Mouse (Mus musculus) urinary bladder, adult 2 months (tissue): Measurements from ENCODE around the gene Sema6c. TPM values are rescaled to one million over a fixed set of nuclear protein-coding genes. Genes with fewer than 3 reads are reported as not detected.
"Not testable (repeated sequence)": the region's sequence is repeated elsewhere in the genome, so short reads cannot be mapped to it uniquely, and the experiment has no call there.

Source experiments
- DNase-seq: peaks from one replicate; pipeline ENCODE4 v3.0.0; 2022; ENCODE audit warnings: low spot score
- polyA plus RNA-seq: library from polyadenylated mRNA; depleted of rRNA; stranded (reverse); fragments of >200 nt; gene quantifications from 2 replicates; pipeline ENCODE4 v1.2.3, GENCODE M21; 2012; rRNA removed

The Sema6c gene
- polyA plus RNA-seq, result 4.2 and 5.8 TPM in 2 replicates

DNA sequence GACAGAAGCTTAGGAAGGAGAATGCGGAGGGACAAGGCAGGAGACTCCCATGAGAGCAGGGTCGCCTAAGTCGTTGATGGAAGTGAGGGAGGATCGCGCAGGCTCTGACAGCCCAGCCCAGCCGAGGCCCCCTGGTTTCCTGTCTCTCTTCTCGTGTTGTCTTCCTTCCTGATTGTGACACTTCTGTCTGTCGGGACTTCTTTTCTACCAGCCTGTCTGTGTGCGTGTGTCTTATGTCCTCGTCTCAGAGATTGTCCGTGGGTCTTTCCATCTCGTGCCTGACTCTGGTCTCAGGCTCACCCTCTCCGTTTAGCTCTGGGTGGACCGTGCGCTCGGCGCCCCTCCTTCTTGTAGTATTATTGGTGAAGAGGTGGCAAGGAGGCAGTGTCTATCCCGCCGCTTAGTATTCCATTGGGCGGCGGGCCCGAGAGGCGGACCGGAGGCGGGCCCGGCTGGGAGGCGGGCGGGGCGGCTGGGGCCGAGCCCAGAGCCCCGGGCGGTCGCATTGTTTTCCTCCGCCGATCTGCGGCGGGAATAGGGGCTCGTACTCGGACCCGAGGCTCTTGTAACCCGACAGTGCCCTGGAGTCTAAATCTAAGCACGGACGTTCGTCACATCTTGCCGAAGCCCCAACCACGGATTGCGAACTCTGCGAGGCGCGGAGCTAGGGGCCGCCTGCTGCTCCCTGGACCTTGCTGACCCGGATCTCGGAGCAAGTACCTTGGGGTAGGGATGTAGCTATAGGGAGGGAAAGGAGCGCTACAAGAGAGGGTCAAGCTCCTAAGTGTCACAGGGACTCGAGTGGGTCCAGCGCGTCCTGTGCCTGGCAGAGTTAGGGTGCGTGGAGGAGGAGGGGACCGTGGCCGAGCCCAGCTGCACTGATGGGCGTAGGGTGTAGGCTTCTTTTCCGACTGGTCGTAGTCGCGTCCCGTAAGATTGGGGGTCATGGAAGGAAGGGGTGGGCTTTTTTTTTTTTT lies at the start of gene Sema6c:
Gene Sema6c, plus strand, starts transcription at position 471 of the 977 bp plus-strand sequence.
- DNase-seq, result peak; percentile 74

DNA sequence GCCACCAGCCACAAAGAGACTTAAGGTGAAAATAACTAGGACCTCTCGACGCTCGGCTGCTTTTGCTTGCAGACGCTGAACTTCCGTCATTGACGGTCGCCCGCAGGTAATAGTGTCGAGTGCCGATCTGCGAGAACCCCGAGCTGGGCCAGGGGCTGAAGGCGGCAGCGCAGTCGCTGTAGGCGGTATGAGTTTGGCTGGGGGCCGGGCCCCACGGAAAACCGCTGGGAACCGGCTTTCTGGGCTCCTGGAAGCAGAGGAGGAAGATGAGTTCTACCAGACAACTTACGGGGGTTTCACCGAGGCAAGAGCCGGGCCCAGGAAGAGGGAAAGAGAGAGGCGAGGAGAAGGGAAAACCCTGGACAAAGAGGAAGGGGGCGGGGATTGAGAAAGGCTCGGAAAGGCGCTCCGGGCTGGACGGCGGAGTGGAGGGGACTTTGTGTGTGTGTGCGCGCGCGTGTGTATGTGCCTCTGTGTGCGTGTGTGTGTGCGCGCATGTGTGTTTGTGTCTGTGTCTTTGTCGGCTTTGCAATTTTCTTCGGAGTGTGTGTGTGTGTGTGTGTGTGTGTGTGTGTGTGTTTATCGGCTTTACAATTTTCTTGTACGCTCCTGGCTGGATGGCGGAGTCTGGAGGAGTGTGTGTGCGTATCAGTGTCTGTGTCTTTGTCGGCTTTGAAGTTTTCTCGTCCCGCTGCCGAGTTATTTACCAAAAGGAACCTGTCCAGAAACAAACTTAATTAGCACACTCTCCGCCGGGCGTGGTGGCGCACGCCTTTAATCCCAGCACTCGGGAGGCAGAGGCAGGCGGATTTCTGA lies 49.1 kb upstream of the Sema6c start, which contains the start of gene Vps72:
Gene Vps72, plus strand, starts transcription at position 112 of the 816 bp plus-strand sequence.
- peak; percentile 82 for DNase-seq

DNA sequence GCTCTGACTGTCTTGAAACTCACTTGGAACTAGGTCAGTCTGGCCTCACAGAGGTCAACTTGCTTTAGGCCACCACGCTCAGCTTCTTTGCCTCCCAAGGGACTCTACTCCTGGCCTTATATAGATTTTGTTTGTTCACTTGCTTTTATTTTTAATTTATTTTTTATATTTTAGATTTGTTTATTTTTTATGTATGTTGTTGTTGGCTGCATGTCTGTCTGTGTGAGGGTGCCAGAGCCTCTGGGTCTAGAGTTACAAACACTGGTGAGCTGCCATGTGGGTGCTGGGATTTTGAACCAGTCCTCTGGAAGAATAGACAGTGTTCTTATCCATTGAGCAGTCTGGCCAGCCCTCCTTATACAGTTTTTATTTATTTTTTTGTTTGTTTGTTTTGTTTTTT lies 47.5 kb upstream of the Sema6c start:
- no peak for DNase-seq

DNA sequence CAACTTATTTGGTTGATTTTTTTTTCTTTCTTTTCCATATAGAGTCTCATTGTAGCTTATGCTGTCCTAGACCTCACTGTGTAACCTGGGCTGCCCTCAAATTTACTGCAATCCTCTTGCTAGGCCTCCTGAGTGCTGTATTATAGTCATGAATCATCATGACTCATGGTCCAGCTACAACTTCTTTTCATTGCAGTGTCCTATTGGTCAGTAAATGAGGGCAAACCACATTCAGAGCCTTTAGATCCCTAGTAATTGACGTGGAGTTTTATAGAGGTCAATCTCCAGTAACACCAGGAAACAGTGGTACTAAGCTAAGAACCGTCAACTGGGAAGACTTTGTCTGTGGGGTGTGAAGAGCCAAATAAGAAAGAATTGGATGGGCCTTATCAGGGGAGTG lies 42.5 kb upstream of the Sema6c start:
- DNase-seq, result no peak

DNA sequence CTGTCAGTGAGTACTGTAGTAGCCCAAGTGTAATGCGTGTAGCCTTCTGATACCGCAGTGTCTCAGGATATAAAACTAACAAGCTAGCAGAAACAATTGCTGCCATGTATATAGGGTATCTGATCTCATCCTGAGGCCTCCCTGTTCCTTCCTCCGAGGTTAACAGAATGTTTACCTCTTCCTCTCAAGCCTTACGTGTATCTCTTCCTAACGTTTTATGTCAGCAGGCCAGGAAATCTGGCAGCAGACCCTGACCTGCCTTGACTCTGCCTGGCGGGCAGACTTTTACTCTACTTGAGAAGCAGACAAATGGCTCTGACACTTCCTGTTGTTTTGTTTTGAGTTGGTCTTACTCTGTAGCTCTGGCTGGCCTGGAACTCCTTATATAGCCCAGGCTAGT lies 38.7 kb upstream of the Sema6c start:
- no peak for DNase-seq

DNA sequence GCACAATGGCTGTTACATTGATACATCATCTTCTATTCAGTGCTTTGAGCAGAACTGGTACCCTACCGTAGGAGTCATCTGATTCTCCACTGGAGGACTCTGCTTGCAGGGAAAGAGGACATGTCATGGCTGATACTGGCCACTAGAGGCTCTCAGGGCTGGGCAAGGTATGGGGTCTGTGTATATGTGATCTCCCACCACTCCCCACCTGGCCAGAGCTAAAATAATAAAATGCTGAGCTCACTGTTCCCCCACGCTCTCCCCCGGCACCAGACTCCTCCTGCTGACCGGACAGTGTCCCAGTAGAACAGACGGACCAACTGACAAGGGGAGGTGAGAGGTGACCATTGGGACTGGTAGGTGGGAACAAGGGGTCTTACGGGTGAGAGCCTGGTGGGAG lies 36.0 kb upstream of the Sema6c start, which contains the start of gene Tmod4:
Gene Tmod4, plus strand, starts transcription at position 231 of the 400 bp plus-strand sequence.
- no peak for DNase-seq

DNA sequence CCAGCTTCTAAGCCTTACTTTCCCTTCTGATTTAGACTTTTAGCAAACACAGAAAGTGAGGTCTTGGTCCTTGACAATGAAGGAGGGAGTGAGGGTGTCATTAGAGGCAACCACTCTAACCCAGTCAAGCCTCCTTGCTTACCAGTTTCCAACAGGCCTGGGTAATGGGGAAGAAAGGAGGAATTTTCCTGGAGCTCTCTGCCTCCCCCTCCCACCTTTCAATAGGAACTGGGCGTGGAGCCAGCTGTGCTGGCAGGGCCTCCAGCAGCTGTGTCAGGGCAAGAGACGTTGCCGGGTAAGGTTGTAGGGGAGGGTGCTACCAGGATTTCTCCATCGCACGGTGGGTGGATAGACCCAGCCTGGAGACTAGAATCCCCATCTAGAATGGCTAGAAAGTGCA lies 35.3 kb upstream of the Sema6c start:
- DNase-seq, result no peak

DNA sequence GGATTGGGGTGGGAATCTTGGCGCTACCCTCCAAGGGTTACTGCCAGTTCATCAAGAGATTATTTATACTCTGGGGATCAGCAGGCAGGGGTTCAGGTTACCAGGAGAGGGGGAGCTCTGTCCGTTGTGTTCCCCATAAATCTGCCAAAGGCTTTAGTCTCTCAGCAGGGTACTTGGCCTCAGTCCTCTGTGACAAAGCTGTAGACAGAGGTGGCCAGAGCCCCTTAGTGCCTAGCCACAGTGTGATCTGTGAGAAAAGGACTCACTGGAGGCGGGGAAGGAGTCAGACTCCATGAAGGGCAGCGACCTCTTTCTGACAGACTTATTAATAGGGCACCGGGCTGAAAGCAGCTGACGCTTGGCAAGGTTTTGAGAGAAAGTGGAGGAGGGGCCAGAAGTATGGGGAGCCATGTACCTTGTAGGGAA lies 31.0 kb upstream of the Sema6c start:
- no peak for DNase-seq

DNA sequence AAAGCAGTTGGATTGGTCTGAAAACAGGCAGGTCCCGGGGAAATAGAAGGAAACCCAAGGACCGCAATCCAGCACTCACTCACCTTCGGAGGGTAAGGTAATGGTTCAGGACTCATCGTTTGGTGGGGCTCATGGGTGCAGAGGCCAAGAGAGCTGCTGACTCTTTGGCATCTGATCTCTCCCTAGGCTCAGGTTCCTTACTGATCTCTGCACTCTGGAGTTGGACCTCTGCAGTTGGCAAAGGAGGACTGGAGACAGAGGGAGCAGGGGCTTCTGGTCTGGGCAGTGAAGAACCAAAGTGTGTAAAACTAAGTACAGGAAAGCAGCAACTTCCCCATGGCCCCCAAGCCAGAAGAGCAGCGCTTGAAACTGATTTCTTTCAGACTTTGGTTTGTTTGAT lies 30.2 kb upstream of the Sema6c start:
- no peak for DNase-seq

DNA sequence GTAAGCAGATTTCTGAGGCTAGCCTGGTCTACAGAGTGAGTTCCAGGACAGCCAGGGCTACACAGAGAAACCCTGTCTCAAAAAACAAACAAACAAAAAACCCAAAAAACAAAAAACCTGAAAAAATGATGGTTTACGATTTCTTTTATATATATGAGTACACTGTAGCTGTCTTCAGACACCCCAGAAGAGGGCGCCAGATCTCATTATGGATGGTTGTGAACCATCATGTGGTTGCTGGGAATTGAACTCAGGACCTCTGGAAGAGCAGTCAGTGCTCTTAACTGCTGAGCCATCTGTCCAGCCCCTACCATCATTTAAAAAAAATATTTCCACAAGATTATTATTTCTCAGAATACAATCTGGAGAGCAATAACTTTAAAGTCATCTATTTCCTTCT lies 27.9 kb upstream of the Sema6c start:
- DNase-seq, result not testable (repeated sequence)

DNA sequence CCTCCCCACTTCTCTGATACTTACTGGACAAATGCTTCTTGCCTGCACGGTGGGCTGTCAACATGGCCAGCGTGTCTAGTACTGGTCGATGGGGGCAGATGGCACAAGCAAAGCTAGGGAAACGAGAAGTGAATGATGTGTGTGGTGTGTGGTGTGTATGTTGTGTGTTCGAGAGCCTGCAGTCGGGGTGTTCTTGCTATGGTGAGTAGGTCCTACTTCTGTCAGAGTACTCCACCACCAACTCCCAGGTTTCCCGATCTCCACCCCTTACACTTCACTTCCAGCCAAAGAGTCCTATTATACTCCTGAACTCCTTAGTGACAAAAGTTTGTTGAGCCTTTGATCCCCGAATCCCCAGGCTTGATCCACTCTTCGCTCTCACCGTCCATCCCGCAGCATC lies 27.1 kb upstream of the Sema6c start:
- no peak for DNase-seq

DNA sequence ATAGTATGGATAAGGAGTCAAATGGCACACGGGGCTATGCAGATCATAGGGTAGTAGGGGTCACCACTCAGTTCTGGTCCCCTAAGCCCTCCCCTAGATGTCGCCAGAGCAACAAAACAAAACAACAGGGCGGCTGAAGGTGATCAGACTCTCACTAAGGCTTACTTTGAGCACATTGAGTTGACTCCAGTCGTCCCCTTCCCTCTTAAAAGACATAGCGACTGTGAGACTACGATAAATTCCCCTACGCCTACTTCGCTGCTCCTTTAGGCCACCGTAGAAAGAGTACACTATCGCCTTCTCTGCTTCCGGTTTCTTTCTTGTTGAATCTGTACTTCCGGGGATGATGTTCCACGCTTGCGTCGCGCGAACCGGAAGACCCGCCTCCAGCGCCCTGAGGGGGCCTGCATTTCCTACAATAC lies 26.6 kb upstream of the Sema6c start, which contains the start of the genes Scnm1 and Lysmd1:
Gene Scnm1, minus strand, starts transcription at position 332 of the 422 bp plus-strand sequence.
Gene Lysmd1, plus strand, starts transcription at position 409 of the 422 bp plus-strand sequence.
- DNase-seq, result no peak

DNA sequence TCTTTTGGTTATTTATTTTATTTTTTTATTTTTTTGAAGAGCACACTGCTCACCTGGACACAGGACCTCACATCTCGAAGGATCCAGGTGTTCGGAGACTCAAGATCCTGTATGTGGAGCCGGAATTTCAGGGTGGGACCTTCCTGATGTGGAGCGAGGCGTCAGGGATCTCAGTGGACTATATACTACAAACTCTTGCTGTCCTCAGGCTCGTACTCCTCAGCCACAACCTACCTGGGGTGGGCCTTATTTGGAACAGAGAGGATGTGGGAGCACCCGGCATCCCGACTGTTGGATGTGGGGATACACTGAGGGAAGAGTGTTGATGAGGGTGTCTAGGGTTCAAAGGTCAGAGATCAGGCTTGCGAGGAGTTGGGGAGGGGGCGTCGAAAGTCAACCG lies 26.1 kb upstream of the Sema6c start:
- DNase-seq, result not testable (repeated sequence)

DNA sequence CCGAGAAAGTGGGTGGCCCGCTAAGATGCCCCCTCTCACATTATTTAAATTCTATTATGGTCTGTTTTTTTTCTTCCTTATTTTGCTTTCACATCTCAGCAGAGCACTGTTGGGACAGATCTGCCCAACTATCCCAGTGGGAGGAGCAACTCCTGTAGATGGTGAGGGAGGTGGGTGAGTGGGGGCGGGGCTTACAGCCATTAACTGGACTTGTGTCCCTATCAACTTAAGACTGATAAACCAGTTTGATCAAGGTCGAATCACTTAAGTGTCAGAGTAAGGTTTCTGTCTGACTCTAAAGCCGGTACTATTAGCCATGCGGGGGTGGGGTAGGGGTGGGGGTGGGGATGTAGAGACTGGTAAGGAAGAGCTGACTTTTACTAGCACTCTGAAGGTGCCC lies 25.2 kb upstream of the Sema6c start:
- DNase-seq, result no peak

DNA sequence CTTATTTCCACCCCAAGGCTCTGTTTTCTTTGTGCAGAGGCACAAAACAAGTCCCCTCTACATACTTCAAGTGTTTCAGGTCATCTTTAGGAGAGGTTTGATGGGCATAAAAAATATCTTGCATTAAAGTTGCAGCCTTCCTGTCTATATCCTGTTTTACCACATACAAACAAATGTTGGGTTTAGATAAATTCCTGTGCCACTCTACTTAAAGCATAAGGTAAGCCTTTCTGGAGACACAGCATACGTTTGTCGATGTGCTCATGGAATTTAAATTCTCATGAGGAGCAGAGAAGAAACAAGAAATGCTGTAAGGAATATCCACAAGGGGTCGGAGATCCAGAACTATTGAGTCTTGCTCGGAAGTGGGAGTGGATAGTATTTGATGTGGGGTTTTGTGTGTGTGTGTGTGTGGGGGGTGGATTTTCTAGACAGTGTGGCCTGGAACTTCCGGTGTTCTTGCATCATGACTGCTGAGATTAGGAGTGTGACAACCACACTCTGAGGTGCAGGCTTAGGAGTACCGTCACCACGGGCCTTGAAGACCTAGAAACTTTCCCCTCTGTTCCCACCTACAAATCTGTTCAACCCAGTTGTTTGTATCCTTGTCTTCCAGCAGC lies 24.7 kb upstream of the Sema6c start:
- DNase-seq, result no peak

DNA sequence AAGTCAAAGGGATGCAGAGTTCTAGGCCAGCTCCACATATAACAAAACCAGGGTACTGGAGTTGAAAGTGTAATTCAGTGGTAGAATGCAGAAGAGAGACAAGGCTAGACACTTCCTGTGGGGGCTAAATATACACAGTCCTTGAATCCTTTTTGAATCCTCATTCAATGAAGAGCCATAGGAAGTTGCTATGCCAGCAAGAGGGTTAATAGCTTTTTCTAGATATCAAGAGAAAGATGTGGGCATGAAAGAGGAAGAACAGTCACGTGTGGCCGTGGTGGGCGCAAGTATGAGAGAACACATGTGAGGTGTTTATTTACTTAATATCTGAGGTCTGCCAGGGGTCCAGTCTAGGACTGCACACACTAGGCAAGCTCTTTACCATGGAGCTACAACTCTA lies 23.9 kb upstream of the Sema6c start:
- DNase-seq, result no peak

DNA sequence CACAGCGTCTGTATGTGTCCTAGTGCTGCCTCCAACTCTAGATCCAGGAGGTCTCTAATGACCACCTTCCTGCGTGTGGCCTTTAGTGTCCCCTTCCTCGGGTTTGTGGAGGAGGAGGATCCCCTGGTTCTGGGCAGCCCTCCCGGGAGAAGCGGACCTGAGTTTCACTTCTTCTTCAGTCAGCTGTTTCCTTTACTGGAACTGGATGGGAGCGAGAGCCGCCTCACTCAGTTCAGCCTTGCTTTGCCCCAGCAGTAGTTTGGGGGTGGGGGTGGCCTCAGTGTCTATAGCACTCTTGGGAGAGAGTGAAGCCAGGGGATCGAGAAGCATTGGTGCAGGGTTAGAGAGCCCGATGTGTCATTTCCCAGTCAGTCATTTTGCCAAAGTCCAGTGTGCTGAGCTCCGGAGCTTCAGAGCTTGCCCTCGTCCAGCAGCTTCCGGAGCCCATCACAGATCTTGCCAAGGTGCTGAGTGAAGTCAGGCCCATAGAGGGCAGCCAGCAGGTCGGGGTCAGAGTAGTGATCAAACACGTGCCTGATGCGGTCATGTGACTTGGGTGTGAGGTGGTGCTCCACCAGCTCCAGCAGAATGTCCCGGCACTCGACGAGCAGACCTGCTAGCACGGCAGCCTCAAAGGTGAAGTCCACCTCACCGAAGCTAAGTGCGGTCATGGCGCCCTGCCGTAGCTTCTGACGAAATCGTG lies 20.5 kb upstream of the Sema6c start:
- no peak for DNase-seq

DNA sequence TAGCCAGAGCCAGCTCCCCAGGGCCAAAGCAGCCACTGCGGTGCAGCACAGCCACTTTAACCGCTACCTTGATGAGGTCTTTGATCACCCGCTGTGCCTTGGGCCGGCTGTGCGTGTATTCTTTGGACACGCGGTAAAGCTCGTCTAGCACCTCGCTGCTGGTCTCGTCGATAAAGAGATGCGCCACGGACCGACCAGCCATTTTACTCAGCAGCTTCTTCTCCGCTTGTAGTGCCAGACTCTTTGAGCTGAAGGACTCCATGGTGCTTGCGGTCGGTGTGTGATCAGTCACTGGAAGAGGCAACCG lies 20.0 kb upstream of the Sema6c start:
- no peak for DNase-seq

DNA sequence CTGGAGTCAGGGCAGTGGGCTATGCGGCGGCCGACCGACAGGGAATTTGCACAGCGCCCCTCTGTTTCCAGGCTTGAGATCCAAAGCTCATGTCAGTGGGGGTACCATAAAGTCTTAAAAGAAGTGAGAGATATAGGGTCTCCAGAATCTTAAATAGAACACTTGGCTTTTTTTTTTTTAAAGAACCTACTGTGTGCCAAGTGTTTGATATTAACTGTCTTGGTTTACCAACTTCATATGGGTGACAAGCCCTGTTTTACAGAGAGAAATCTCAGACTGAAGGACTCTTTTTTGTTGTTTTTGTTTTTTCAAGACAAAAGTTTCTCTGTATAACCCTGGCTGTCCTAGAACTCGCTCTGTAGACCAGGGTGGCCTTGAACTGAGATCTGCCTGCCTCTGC lies 19.5 kb upstream of the Sema6c start:
- DNase-seq, result no peak

DNA sequence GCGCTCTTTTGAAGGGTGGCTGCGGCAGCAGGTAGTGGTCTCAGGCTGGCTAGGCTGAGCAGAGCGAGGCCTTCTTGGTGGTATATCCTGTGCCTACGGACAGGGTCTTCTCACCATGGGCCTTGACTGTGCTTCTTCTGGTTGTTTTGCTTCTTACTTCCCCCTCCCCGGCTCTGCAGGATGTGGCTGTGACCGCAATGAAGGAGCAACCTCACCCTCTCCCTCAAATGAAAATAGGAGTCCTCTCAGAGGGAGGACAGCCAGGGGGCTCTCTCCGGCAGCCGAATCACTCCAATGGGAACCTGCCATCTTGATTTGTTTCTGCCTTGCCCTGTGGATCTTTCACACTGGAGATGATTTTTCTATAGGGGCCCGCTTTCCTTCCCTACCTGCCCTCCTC lies 18.8 kb upstream of the Sema6c start:
- no peak for DNase-seq

DNA sequence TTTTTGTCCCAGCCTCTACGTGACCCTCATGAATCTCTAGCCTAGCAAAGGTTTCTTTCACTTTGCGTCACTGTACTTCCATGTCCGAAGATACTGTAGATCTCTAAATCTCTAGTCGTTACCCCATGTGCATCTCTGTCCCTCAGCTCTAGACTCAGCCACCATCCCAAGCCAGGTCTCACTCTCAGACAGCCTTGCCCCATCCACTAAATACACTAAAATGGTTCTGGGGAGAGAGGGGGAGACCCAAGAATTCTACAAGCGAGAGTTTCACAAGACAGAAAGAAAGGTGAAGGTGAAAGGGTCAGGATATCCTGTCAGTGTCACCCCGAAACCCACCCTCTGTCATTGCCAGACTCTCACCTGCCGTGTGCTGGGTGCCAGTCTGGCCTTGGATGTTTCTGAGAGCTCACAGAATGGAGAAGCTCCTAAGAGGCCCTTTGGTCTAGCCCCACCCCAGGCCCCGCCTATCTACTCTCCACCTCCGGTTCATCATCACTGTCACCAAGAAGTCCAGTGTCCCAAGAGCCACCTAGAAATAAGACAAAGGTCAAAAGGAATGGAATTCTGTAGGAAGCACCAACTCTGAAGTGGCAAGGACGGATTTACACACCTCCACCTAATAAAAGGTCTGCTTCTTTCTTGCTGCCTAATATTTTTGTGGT lies 18.2 kb upstream of the Sema6c start, which contains the start of gene Tnfaip8l2:
Gene Tnfaip8l2, minus strand, starts transcription at position 409 of the 665 bp plus-strand sequence.
- DNase-seq, result no peak
